Mouse (Mus musculus) c-Kit-negative CD71-positive TER-119-positive erythroid progenitor cells, embryonic 14.5 days (primary cell): ENCODE results near the gene Hoxa9.

Experiments
- DNase-seq: peaks from one replicate; pipeline ENCODE4 v3.0.0-alpha.2; 2013; ENCODE audit warnings: low read depth, low spot score

The Hoxa9 gene

GRCm38 (mm10) chr6:52261751-52262462, 31.0 kb upstream of the Hoxa9 start:
- DNase-seq: no peak

- DNase-seq: no peak
These were observed 30.0 kb upstream of the Hoxa9 start, which contains the start of gene Hoxa13 for GRCm38 (mm10) chr6:52260654-52261575. TSS of gene Hoxa13 (minus strand) at chr6:52260880.

GRCm38 (mm10) chr6:52259811-52260261, 28.9 kb upstream of the Hoxa9 start:
- DNase-seq: no peak

GRCm38 (mm10) chr6:52259081-52259790, 28.3 kb upstream of the Hoxa9 start:
- DNase-seq: no peak

GRCm38 (mm10) chr6:52256956-52257355, 26.1 kb upstream of the Hoxa9 start:
- DNase-seq: peak; percentile 3

- no peak for DNase-seq
These were observed 22.9 kb upstream of the Hoxa9 start for GRCm38 (mm10) chr6:52253511-52254500.

- no peak for DNase-seq
These were observed 22.0 kb upstream of the Hoxa9 start for GRCm38 (mm10) chr6:52252775-52253376.

- DNase-seq: no peak
These were observed 21.3 kb upstream of the Hoxa9 start for GRCm38 (mm10) chr6:52252016-52252774.

GRCm38 (mm10) chr6:52251177-52251879, 20.4 kb upstream of the Hoxa9 start:
- DNase-seq: no peak

- DNase-seq: no peak
These were observed 18.9 kb upstream of the Hoxa9 start for GRCm38 (mm10) chr6:52249826-52250225.

GRCm38 (mm10) chr6:52249415-52249738, 18.5 kb upstream of the Hoxa9 start:
- no peak for DNase-seq

GRCm38 (mm10) chr6:52248638-52249414, 17.9 kb upstream of the Hoxa9 start:
- no peak for DNase-seq

GRCm38 (mm10) chr6:52247766-52248637, 17.1 kb upstream of the Hoxa9 start:
- DNase-seq: no peak

GRCm38 (mm10) chr6:52246916-52247315, 16.0 kb upstream of the Hoxa9 start:
- DNase-seq: no peak

- DNase-seq: no peak
These were observed 15.5 kb upstream of the Hoxa9 start for GRCm38 (mm10) chr6:52246403-52246803.

- no peak for DNase-seq
These were observed 14.9 kb upstream of the Hoxa9 start, which contains the start of gene Hoxa11 for GRCm38 (mm10) chr6:52245757-52246142. TSS of gene Hoxa11 (minus strand) at chr6:52245810.
